Mouse (Mus musculus) E14TG2a.4 (cell line): ENCODE data around the gene Auh.

Experiments used
- CTCF ChIP-seq: conservative IDR thresholded peaks from 2 replicates; pipeline ENCODE4 v1.5.1; 2014; ENCODE audit warnings: low read length
- NANOG ChIP-seq: IDR thresholded peaks from 2 replicates; pipeline ENCODE4 v1.6.1; 2014; ENCODE audit warnings: borderline replicate concordance, low read length, mixed read lengths
- POU5F1 ChIP-seq: IDR thresholded peaks from 2 replicates; pipeline ENCODE4 v1.6.1; 2014; ENCODE audit warnings: low read length, borderline replicate concordance

- TF ChIP-seq POU5F1 (no peak), CTCF (no peak), NANOG (no peak)
Measured at GRCm38 (mm10) chr13:52805581-52805980, 123.9 kb downstream of the Auh start.
